Mouse (Mus musculus) urinary bladder, postnatal 36 days (tissue): Measurements from ENCODE around the gene Mrpl55.
"Not testable (repeated sequence)": the region's sequence is repeated elsewhere in the genome, so short reads cannot be mapped to it uniquely, and the experiment has no call there.

ENCODE experiments used
- DNase-seq, 2 experiments: peaks; one replicate each; pipeline ENCODE4 v3.0.0; 2022; ENCODE audit warnings: low spot score in 2 of 2, mixed read lengths in 1 of 2

Gene Mrpl55

GRCm38 (mm10) chr11:59191231-59192058 is 10.8 kb upstream of the Mrpl55 start:
- DNase-seq: peak; percentile 84 to 91

GRCm38 (mm10) chr11:59192059-59192386 is 10.3 kb upstream of the Mrpl55 start, which contains the start of gene Guk1:
TSS of gene Guk1 (minus strand) at chr11:59192212.
- DNase-seq: no peak

GRCm38 (mm10) chr11:59196230-59196629 is 6.1 kb upstream of the Mrpl55 start:
- DNase-seq: no peak

GRCm38 (mm10) chr11:59201216-59202002 is 877 bp upstream of the Mrpl55 start:
- no peak for DNase-seq

- DNase-seq: peak; percentile 85 to 91
Measured at GRCm38 (mm10) chr11:59208153-59208831, 6.0 kb downstream of the Mrpl55 start, which contains the start of gene 2310033P09Rik. TSS of gene 2310033P09Rik (plus strand) at chr11:59208321.

GRCm38 (mm10) chr11:59209003-59209441 is 6.7 kb downstream of the Mrpl55 start:
- peak; percentile 56 to 65 for DNase-seq

GRCm38 (mm10) chr11:59209580-59209979 is 7.3 kb downstream of the Mrpl55 start:
- DNase-seq: no peak

- no peak for DNase-seq
Measured at GRCm38 (mm10) chr11:59210020-59210419, 7.7 kb downstream of the Mrpl55 start.

GRCm38 (mm10) chr11:59211561-59211960 is 9.3 kb downstream of the Mrpl55 start:
- not testable (repeated sequence) for DNase-seq

- DNase-seq: not testable (repeated sequence)
Measured at GRCm38 (mm10) chr11:59212320-59212719, 10.0 kb downstream of the Mrpl55 start.

GRCm38 (mm10) chr11:59212892-59213494 is 10.7 kb downstream of the Mrpl55 start:
- DNase-seq: no peak

- no peak for DNase-seq
Measured at GRCm38 (mm10) chr11:59216955-59217354, 14.7 kb downstream of the Mrpl55 start.

- DNase-seq: peak; percentile 37 to 62
Measured at GRCm38 (mm10) chr11:59218389-59218998, 16.2 kb downstream of the Mrpl55 start.

- DNase-seq: no peak
Measured at GRCm38 (mm10) chr11:59219064-59219463, 16.8 kb downstream of the Mrpl55 start.

GRCm38 (mm10) chr11:59221604-59222003 is 19.3 kb downstream of the Mrpl55 start:
- no peak for DNase-seq

- no peak for DNase-seq
Measured at GRCm38 (mm10) chr11:59222306-59222705, 20.0 kb downstream of the Mrpl55 start.

GRCm38 (mm10) chr11:59224025-59224424 is 21.7 kb downstream of the Mrpl55 start:
- DNase-seq: no peak

- DNase-seq: no peak
Measured at GRCm38 (mm10) chr11:59224470-59224869, 22.2 kb downstream of the Mrpl55 start.

- no peak for DNase-seq
Measured at GRCm38 (mm10) chr11:59225167-59225566, 22.9 kb downstream of the Mrpl55 start.

- peak in 1 of 2 experiments; percentile 26 for DNase-seq
Measured at GRCm38 (mm10) chr11:59226251-59226650, 24.0 kb downstream of the Mrpl55 start.
